8 mouse cellular contexts compared by ENCODE assay signal in genomic region chr3:108257831-108258500, GRCm38 (mm10). TPM values are rescaled to one million over a fixed set of nuclear protein-coding genes. Genes with fewer than 3 reads are reported as not detected.
DNase-seq lines count a peak whose midpoint lies in the region; ATAC-seq and TF ChIP-seq lines count a peak whose summit lies in the region.

No protein-coding gene starts in this region.

- WGBS in kidney, embryonic 15.5 days, result 59% methylated on average over 3 of the region's 3 CpGs
- 6% methylated on average over 3 of the region's 3 CpGs for WGBS in bone marrow, adult 2 months
- 83% methylated on average over 3 of the region's 3 CpGs for WGBS in hindbrain, embryonic 16.5 days
- 84% methylated on average over 3 of the region's 3 CpGs for WGBS in midbrain, postnatal 0 days

- H3K36me3 ChIP-seq in kidney, embryonic 15.5 days, result peaks cover 14% of the 10 kb centered on the region
- peaks cover 5% of the 10 kb centered on the region; the same call in 1 of the 2 replicates for H3K36me3 ChIP-seq in hindbrain, embryonic 16.5 days (ENCODE audit: control insufficient read depth, insufficient read depth, low read length)
- peaks cover 4% of the 10 kb centered on the region for H3K36me3 ChIP-seq in midbrain, postnatal 0 days (ENCODE audit: insufficient read depth, low read length)

- no peak for TF ChIP-seq POLR2A in bone marrow, adult 2 months (IDR thresholded peaks at IDR 0.05; ENCODE audit: borderline replicate concordance, control insufficient read depth, low read depth, low read length)

- no peak for DNase-seq in kidney, postnatal 14 days
- DNase-seq in midbrain, postnatal 0 days (ENCODE audit: low spot score), result no peak
- DNase-seq in ovary, postnatal 14 days (ENCODE audit: low spot score), result no peak
- no peak for DNase-seq in spleen, adult 12 weeks (ENCODE audit: low spot score)
- DNase-seq in MN1 (ENCODE audit: low spot score), result no peak

- no peak for TF ChIP-seq CTCF in bone marrow, adult 2 months (IDR thresholded peaks at IDR 0.05; ENCODE audit: control insufficient read depth, insufficient read depth, low read length)
- no peak for TF ChIP-seq CTCF in midbrain, postnatal 0 days (IDR thresholded peaks at IDR 0.05)

- H3K27ac ChIP-seq in kidney, embryonic 15.5 days, result no peak overlapping the region
- H3K27ac ChIP-seq in bone marrow, adult 2 months (ENCODE audit: control insufficient read depth, insufficient read depth, low read depth, low read length, poor library complexity), result no peak overlapping the region
- H3K27ac ChIP-seq in hindbrain, embryonic 16.5 days (ENCODE audit: low read depth, low read length), result no peak overlapping the region
- no peak overlapping the region for H3K27ac ChIP-seq in midbrain, postnatal 0 days (ENCODE audit: low read depth, low read length)

- peak overlapping the region; percentile 90 for H3K9ac ChIP-seq in kidney, embryonic 15.5 days
- H3K9ac ChIP-seq in hindbrain, embryonic 16.5 days (ENCODE audit: low read depth, low read length), result peak overlapping the region; percentile 88
- H3K9ac ChIP-seq in midbrain, postnatal 0 days (replicated peaks; ENCODE audit: low read length, poor library complexity, severe bottlenecking), result peak overlapping the region; percentile 74

- no peaks in the 10 kb centered on the region for H3K9me3 ChIP-seq in kidney, embryonic 15.5 days (replicated peaks)
- no peaks in the 10 kb centered on the region for H3K9me3 ChIP-seq in hindbrain, embryonic 16.5 days (ENCODE audit: control insufficient read depth, low read length)
- H3K9me3 ChIP-seq in midbrain, postnatal 0 days (ENCODE audit: low read length), result no peaks in the 10 kb centered on the region

- H3K4me2 ChIP-seq in kidney, embryonic 15.5 days, result peak overlapping the region; percentile 75
- peak overlapping the region; percentile 66 for H3K4me2 ChIP-seq in hindbrain, embryonic 16.5 days (ENCODE audit: low read length)
- peak overlapping the region; percentile 80 for H3K4me2 ChIP-seq in midbrain, postnatal 0 days (ENCODE audit: low read depth, low read length, poor library complexity, severe bottlenecking)

- no peaks in the 10 kb centered on the region for H3K27me3 ChIP-seq in kidney, embryonic 15.5 days
- no peaks in the 10 kb centered on the region for H3K27me3 ChIP-seq in hindbrain, embryonic 16.5 days (replicated peaks; ENCODE audit: control insufficient read depth, insufficient read depth, low read length)
- no peaks in the 10 kb centered on the region for H3K27me3 ChIP-seq in midbrain, postnatal 0 days (ENCODE audit: insufficient read depth, low read length)

- peaks cover 24% of the 10 kb centered on the region for H3K4me1 ChIP-seq in kidney, embryonic 15.5 days
- H3K4me1 ChIP-seq in bone marrow, adult 2 months (ENCODE audit: control insufficient read depth, insufficient read depth, low read length), result peaks cover 2% of the 10 kb centered on the region; the same call in 1 of the 2 replicates
- H3K4me1 ChIP-seq in hindbrain, embryonic 16.5 days (ENCODE audit: control insufficient read depth, insufficient read depth, low read depth, low read length), result peaks cover 21% of the 10 kb centered on the region
- peaks cover 6% of the 10 kb centered on the region; the same call in 1 of the 2 replicates for H3K4me1 ChIP-seq in midbrain, postnatal 0 days (ENCODE audit: insufficient read depth, low read length)

- peak overlapping the region; percentile 98 for H3K4me3 ChIP-seq in kidney, embryonic 15.5 days (replicated peaks)
- peak overlapping the region; percentile 76 for H3K4me3 ChIP-seq in bone marrow, adult 2 months (replicated peaks; ENCODE audit: control insufficient read depth, low read depth, low read length)
- H3K4me3 ChIP-seq in hindbrain, embryonic 16.5 days (ENCODE audit: low read length), result peak overlapping the region; percentile 96
- H3K4me3 ChIP-seq in midbrain, postnatal 0 days (ENCODE audit: low read depth, low read length), result peak overlapping the region; percentile 98

- ATAC-seq in kidney, embryonic 15.5 days (replicated peaks; ENCODE audit: low FRiP score), result no peak
- no peak for ATAC-seq in hindbrain, embryonic 16.5 days
- no peak for ATAC-seq in midbrain, postnatal 0 days (ENCODE audit: low FRiP score)

RNA-seq across cellular contexts. Expression of gene Psma5, which starts 1.2 kb away (rescaled TPM):
- 296 and 312 TPM in 2 replicates for polyA plus RNA-seq in kidney, embryonic 15.5 days (2015; fragmentation: Nextera tagmentation; extraction: Ambion mirVana)
- polyA plus RNA-seq in bone marrow, adult 2 months (2011; ENCODE audit: insufficient read depth, insufficient read length, low replicate concordance, missing spikeins), result 37.3 and 60.9 TPM in 2 replicates
- 235 and 246 TPM in 2 replicates for polyA plus RNA-seq in hindbrain, embryonic 16.5 days (2015; fragmentation: Nextera tagmentation; extraction: Ambion mirVana)
- 93.3 and 102 TPM in 2 replicates for total RNA-seq in midbrain, postnatal 0 days (2014; rRNA removed)
- 221 and 224 TPM in 2 replicates for polyA plus RNA-seq in midbrain, postnatal 0 days (2015; fragmentation: Nextera tagmentation; extraction: Ambion mirVana)

RNA-seq across cellular contexts. Expression of gene Sort1, which starts 25.9 kb away (rescaled TPM):
- polyA plus RNA-seq in kidney, embryonic 15.5 days (2015; fragmentation: Nextera tagmentation; extraction: Ambion mirVana), result 12.1 and 13.1 TPM in 2 replicates
- polyA plus RNA-seq in bone marrow, adult 2 months (2011; ENCODE audit: insufficient read depth, insufficient read length, low replicate concordance, missing spikeins), result 8.2 and 15.6 TPM in 2 replicates
- 9.4 and 11.6 TPM in 2 replicates for polyA plus RNA-seq in hindbrain, embryonic 16.5 days (2015; fragmentation: Nextera tagmentation; extraction: Ambion mirVana)
- total RNA-seq in midbrain, postnatal 0 days (2014; rRNA removed), result 68.4 and 80.3 TPM in 2 replicates
- 11.2 and 12.7 TPM in 2 replicates for polyA plus RNA-seq in midbrain, postnatal 0 days (2015; fragmentation: Nextera tagmentation; extraction: Ambion mirVana)

RNA-seq across cellular contexts. Expression of gene Sypl2, which starts 31.5 kb away (rescaled TPM):
- 4.4 and 4.9 TPM in 2 replicates for polyA plus RNA-seq in kidney, embryonic 15.5 days (2015; fragmentation: Nextera tagmentation; extraction: Ambion mirVana)
- 0.37 TPM in 1 of 2 replicates, not detected in the other for polyA plus RNA-seq in bone marrow, adult 2 months (2011; ENCODE audit: insufficient read depth, insufficient read length, low replicate concordance, missing spikeins)
- polyA plus RNA-seq in hindbrain, embryonic 16.5 days (2015; fragmentation: Nextera tagmentation; extraction: Ambion mirVana), result 0.35 and 1.4 TPM in 2 replicates
- 0.42 and 0.55 TPM in 2 replicates for total RNA-seq in midbrain, postnatal 0 days (2014; rRNA removed)
- 0.10 and 0.17 TPM in 2 replicates for polyA plus RNA-seq in midbrain, postnatal 0 days (2015; fragmentation: Nextera tagmentation; extraction: Ambion mirVana)

RNA-seq across cellular contexts. Expression of gene Atxn7l2, which starts 47.2 kb away (rescaled TPM):
- polyA plus RNA-seq in kidney, embryonic 15.5 days (2015; fragmentation: Nextera tagmentation; extraction: Ambion mirVana), result 18.1 and 20.3 TPM in 2 replicates
- 3.4 and 10.1 TPM in 2 replicates for polyA plus RNA-seq in bone marrow, adult 2 months (2011; ENCODE audit: insufficient read depth, insufficient read length, low replicate concordance, missing spikeins)
- 19.6 and 21.4 TPM in 2 replicates for polyA plus RNA-seq in hindbrain, embryonic 16.5 days (2015; fragmentation: Nextera tagmentation; extraction: Ambion mirVana)
- 22.5 and 24.9 TPM in 2 replicates for total RNA-seq in midbrain, postnatal 0 days (2014; rRNA removed)
- polyA plus RNA-seq in midbrain, postnatal 0 days (2015; fragmentation: Nextera tagmentation; extraction: Ambion mirVana), result 16.1 and 19.3 TPM in 2 replicates

RNA-seq across cellular contexts. Expression of gene Cyb561d1, which starts 57.0 kb away (rescaled TPM):
- polyA plus RNA-seq in kidney, embryonic 15.5 days (2015; fragmentation: Nextera tagmentation; extraction: Ambion mirVana), result 3.8 TPM in 2 replicates
- 3.8 and 12.1 TPM in 2 replicates for polyA plus RNA-seq in bone marrow, adult 2 months (2011; ENCODE audit: insufficient read depth, insufficient read length, low replicate concordance, missing spikeins)
- polyA plus RNA-seq in hindbrain, embryonic 16.5 days (2015; fragmentation: Nextera tagmentation; extraction: Ambion mirVana), result 2.7 and 3.9 TPM in 2 replicates
- 3.7 and 4.9 TPM in 2 replicates for total RNA-seq in midbrain, postnatal 0 days (2014; rRNA removed)
- polyA plus RNA-seq in midbrain, postnatal 0 days (2015; fragmentation: Nextera tagmentation; extraction: Ambion mirVana), result 3.5 and 4.0 TPM in 2 replicates
